Mouse (Mus musculus) thymus, postnatal 0 days (tissue): ENCODE results near the gene Sec11a. TPM values are rescaled to one million over a fixed set of nuclear protein-coding genes. Genes with fewer than 3 reads are reported as not detected.
"Not testable (repeated sequence)": the region's sequence is repeated elsewhere in the genome, so short reads cannot be mapped to it uniquely, and the experiment has no call there.

ENCODE experiments used
- DNase-seq: peaks from one replicate; pipeline ENCODE4 v3.0.0-alpha.2; 2015; ENCODE audit warnings: low spot score
- polyA plus RNA-seq: library from polyadenylated mRNA; unstranded; fragments of >200 nt; fragmentation: Nextera tagmentation; extraction: Ambion mirVana; gene quantifications from 2 replicates; pipeline ENCODE4 v1.2.1, GENCODE M21; 2015

Sec11a gene
- polyA plus RNA-seq, 1 experiment from 2014 or later = 208 TPM

- no peak for DNase-seq
Observed at GRCm38 (mm10) chr7:80959003-80959402, 11.4 kb upstream of the Sec11a start.

- no peak for DNase-seq
Observed at GRCm38 (mm10) chr7:80956891-80957290, 9.3 kb upstream of the Sec11a start.

DNA sequence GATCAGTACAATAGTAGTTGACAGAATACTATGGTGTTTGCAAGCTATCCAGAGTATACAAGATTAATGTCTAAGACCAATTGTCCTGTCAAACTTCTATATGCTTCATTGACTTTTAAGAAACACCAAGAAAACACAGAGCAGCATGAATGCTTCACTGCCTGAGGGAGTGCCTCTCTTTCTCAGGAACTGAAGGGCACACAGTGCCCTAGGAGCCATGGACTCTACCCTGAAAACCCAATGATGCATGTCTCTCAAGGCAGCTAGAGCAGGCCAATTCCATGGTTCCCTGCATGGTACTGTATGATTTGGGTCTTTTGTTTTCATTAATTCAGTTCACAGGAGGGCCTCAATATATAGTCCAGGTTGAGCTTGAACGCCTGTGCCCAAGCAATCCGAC, 6.7 kb upstream of the Sec11a start:
- DNase-seq = no peak

DNA sequence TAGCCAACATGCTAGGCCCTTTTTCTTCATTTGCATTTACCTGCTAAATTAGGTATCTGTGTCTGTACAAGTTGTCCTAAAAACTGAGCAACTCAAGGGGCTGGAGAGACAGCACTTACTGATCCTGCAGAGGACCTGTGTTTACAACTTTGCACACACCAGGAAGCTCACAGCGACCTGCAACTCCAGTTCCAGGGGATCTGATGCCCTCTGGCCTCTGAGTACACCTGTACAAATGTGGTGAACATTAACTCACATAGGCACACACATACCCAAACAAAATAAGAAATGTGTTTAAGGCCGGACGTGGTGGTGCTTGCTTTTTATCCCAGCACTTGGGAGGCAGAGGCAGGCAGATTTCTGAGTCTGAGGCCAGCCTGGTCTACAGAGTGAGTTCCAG, 4.6 kb upstream of the Sec11a start:
- DNase-seq = no peak

- DNase-seq = no peak
Observed at GRCm38 (mm10) chr7:80951461-80951860, 3.9 kb upstream of the Sec11a start.

DNA sequence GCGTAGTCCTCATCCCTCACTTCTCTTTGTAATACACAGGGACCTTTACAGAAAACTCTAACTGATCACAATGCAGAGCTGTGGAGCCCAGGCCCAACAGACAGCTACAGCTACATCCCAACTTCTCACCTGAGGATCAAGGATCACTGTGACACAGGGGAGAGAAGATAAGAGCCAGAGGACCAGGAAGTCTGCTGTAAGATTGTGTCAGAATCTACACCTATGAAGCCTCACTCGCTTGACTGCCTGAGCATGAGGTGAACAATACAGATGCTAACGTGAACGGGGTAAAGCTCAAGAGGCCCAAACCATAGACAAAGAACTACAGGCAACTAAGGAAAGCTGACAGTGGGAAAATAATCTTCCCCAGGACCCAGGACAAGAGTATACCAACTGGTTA, 7.8 kb downstream of the Sec11a start:
- no peak for DNase-seq

DNA sequence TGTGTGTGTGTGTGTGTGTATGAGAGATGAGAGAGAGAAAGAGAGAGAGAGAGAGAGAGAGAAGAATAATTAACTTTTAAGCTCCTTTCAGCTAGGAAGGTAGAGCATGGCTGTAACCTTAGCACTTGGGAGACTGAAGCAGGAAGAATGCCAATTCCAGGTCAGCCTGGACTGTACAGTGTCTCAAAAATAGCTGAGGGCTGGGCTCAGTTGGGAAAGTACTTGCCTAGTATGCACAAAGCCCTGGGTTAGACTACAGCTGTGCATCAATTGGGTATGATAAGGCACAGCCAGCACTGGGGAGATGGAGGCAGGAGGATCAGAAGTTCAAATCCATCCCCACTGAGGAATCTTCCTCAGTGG, 10.3 kb downstream of the Sec11a start:
- not testable (repeated sequence) for DNase-seq

GRCm38 (mm10) chr7:80936617-80937303, 10.8 kb downstream of the Sec11a start:
- peak; percentile 32 for DNase-seq

GRCm38 (mm10) chr7:80935834-80936233, 11.7 kb downstream of the Sec11a start:
- DNase-seq = no peak

DNA sequence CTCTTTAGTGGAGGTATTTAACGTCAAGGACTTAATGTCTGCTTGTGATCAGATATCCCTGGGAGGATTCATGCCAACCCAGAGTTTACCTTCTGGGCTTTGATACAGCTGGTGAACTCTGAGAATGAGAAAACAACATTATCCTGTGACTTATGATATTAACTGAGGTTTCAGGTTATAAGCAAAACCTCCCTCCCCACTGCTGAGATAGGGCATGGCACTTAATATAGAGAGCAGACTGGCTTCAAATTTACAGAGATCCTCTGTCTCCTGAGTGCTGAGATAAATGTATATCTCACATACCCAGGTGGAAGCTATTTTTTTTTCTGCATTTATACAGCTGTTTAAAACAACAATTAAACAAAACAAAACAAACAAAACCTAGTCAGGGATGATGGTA, 14.8 kb downstream of the Sec11a start:
- DNase-seq = no peak

DNA sequence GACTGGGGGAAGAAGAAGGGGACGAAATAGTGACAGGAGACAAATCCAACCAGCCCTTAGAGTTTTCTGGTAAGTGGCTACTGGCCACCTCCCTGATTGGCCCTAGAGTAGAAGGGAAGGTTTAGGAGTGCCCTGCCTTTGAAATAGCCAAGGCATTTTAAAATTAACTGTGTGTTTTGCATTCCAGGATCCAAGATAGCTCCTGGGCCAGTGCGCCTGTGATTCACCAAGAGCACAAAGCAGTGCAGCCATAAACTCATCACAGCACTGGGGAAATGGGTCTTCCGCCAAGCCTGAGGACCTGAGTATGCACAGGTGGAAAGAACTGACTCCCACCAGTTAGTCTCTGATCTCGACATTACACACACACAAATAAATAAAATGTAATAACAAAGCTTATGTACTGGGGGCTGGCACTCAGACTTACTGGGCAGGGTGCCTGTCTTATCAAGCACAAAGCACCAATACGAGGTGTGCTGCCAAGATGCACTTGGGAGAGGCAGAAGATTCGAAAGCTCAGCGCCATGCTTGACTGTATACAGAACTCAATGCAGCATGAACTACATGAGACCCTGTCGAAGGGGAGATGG, 15.9 kb downstream of the Sec11a start:
- no peak for DNase-seq

DNA sequence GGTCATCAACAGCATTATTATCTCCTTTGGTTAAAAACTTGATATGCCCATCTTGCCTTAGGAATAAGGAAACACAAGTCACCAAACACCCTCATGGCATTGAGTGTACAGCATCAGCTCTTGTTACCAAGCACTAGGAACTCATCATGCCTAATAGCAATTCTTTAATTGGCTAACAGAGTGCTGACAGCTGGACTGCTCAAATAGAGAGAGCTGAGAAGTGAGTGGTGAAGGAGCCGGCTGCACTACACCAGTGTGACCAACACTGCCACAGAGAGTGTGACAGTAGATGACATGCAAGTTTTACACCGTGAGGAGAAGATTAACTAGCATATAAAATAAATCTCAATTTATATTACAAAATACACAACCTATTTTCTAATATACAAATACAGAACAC, 24.4 kb downstream of the Sec11a start:
- DNase-seq = no peak

GRCm38 (mm10) chr7:80919647-80920008, 28.0 kb downstream of the Sec11a start:
- no peak for DNase-seq

- DNase-seq = peak; percentile 56
Observed at GRCm38 (mm10) chr7:80918982-80919646, 28.5 kb downstream of the Sec11a start.

GRCm38 (mm10) chr7:80917916-80918465, 29.6 kb downstream of the Sec11a start:
- DNase-seq = peak; percentile 46

- DNase-seq = no peak
Observed at GRCm38 (mm10) chr7:80912496-80912895, 35.1 kb downstream of the Sec11a start.

DNA sequence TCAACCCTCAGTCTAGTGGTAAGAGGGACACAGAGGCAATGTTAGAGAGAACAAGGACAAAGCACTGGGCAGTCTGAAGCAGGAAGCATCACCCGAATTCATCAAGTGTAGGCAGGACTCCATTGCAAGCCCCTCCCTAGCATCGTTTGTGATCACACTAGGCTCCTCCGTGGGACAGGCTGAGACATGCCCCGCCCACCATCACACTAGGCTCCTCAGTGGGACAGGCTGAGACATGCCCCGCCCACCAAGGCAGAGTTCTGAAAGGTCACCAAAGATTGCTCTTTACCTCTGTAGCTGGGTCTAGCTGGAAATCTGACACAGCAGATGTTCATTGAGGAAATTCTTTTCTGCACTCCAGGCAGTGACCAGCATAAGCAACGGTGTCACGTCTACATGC, 36.5 kb downstream of the Sec11a start:
- DNase-seq = no peak

GRCm38 (mm10) chr7:80904921-80905515, 42.6 kb downstream of the Sec11a start, which contains the start of gene Nmb:
TSS of gene Nmb (minus strand) at chr7:80905076.
- DNase-seq = peak; percentile 33

- DNase-seq = no peak
Observed at GRCm38 (mm10) chr7:80903625-80904422, 43.8 kb downstream of the Sec11a start.

DNA sequence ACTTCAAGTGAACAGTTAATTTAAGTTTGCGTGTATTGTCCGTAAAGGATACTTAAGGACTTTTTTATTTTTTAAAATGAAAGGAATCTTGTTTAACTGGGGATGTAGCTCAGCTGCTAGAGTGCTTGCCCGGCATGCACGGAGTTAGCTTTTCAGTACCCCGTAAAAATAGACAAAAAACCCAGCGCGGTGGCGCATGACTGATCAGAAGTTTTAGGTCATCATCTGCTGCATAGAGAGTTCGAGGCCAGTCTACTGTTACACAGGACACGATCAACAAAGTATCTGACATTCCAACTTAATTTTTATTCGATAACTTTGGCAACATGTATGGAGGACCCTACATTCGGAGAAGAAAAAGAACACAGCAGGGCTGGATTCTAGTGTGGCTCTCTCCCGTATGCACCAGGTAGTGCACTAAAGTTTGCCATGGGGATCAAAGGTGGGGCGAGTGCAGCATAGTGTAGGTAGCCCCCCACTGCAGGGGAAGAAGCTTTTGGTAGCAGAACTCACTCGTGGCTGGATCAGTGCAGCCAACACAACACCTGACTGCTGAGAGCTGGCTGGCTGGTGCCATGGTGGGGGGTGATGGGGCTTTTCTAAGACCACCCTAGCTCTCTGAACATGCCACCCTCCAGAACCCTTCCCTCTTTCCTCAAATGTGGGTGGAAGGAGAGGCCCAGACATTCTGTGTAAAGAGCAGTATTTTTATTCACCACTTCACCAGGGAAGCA, 45.9 kb downstream of the Sec11a start:
- peak; percentile 33 for DNase-seq
